Comparison of ENCODE assay signal across 23 mouse cellular contexts in the genomic region with DNA sequence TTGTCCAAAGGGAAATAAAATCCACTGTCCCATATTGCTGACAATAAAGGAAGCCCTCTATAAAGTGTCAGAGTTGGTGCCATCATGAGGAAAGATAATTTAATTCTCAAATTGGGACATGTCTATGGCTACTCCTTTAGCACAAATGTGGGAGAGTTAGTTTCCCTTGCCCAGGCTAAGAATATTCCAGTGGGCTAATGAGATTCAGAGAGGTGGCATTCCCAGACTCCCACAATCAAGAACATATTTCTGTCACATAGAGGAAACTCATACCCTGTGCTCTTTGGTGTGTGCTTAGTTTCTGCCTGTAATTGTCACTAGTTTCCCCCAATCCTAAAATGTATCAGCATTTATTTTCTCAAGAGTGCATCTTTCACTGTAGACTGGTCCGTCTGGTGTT.
"Had no signal": no experiment of that assay in that cellular context is flagged by ENCODE, and none has a peak within 500 bp of the region (broad histone marks: within the 10 kb centered on the region; RNA-seq: fewer than 3 reads in every experiment).

No protein-coding gene starts in this region.

- ATAC-seq: liver, embryonic 12.5 days; midbrain, embryonic 15.5 days had no signal

- H3K4me1 ChIP-seq: liver, embryonic 12.5 days; liver, embryonic 15.5 days; lung, embryonic 15.5 days; megakaryocyte, embryonic 14.5 days; midbrain, embryonic 10.5 days; midbrain, embryonic 15.5 days had no signal

- H3K27ac ChIP-seq: kidney, postnatal 0 days; layer of hippocampus, adult 2 months; limb, embryonic 10.5 days; limb, embryonic 13.5 days; liver, embryonic 12.5 days; liver, embryonic 15.5 days; lung, embryonic 15.5 days; midbrain, embryonic 10.5 days; midbrain, embryonic 15.5 days; stomach, postnatal 0 days had no signal

- H3K27me3 ChIP-seq: liver, embryonic 12.5 days; liver, embryonic 15.5 days; lung, embryonic 15.5 days; midbrain, embryonic 15.5 days had no signal

- H3K9me3 ChIP-seq: limb, embryonic 10.5 days; limb, embryonic 13.5 days; liver, embryonic 12.5 days; liver, embryonic 15.5 days; lung, embryonic 15.5 days; midbrain, embryonic 10.5 days; midbrain, embryonic 15.5 days had no signal

- H3K36me3 ChIP-seq: limb, embryonic 10.5 days; limb, embryonic 13.5 days; liver, embryonic 12.5 days; liver, embryonic 15.5 days; lung, embryonic 15.5 days; midbrain, embryonic 10.5 days; midbrain, embryonic 15.5 days had no signal

- H3K9ac ChIP-seq: limb, embryonic 13.5 days; liver, embryonic 12.5 days; liver, embryonic 15.5 days; lung, embryonic 15.5 days; midbrain, embryonic 15.5 days had no signal

- DNase-seq: kidney, adult 2 months; kidney, postnatal 25 days; layer of hippocampus, adult 9-11 months; liver; lung, adult 18-20 months; lung, postnatal 10 days; lung, postnatal 36 days; right cerebral cortex, postnatal 14 days; right cerebral cortex, postnatal 4 days; thymus, adult 2 months; thymus, postnatal 14 days; thymus, postnatal 4 days had no signal

- H3K4me2 ChIP-seq: limb, embryonic 13.5 days; liver, embryonic 12.5 days; liver, embryonic 15.5 days; lung, embryonic 15.5 days; midbrain, embryonic 15.5 days had no signal

- H3K4me3 ChIP-seq: layer of hippocampus, adult 2 months; limb, embryonic 10.5 days; limb, embryonic 13.5 days; liver, embryonic 12.5 days; liver, embryonic 15.5 days; lung, embryonic 15.5 days; megakaryocyte, embryonic 14.5 days; midbrain, embryonic 10.5 days; midbrain, embryonic 15.5 days had no signal
